Mouse (Mus musculus) limb, embryonic 10.5 days (tissue): ENCODE data around the gene Gjd2. TPM values are rescaled to one million over a fixed set of nuclear protein-coding genes. Genes with fewer than 3 reads are reported as not detected.

ENCODE experiments used
- DNase-seq: peaks from one replicate; pipeline ENCODE4 v3.0.0-alpha.2; 2017; ENCODE audit warnings: low spot score
- H3K27ac ChIP-seq: fragments of 300-500 bp; sonication (generic); 2 replicates; pipeline ENCODE4 v1.5.1; 2016; ENCODE audit warnings: mild to moderate bottlenecking
- H3K27me3 ChIP-seq: fragments of 300-500 bp; sonication (generic); 2 replicates; pipeline ENCODE4 v1.6.1; 2016; ENCODE audit warnings: low read depth, mild to moderate bottlenecking; ENCODE audit not compliant: poor library complexity, severe bottlenecking
- H3K36me3 ChIP-seq: fragments of 300-500 bp; sonication (generic); 2 replicates; pipeline ENCODE4 v1.6.1; 2016; ENCODE audit warnings: mild to moderate bottlenecking, moderate library complexity
- H3K4me1 ChIP-seq: fragments of 300-500 bp; sonication (generic); 2 replicates; pipeline ENCODE4 v1.6.1; 2016
- H3K4me3 ChIP-seq: fragments of 300-500 bp; sonication (generic); 2 replicates; pipeline ENCODE4 v1.5.1; 2016; ENCODE audit warnings: mild to moderate bottlenecking, moderate library complexity
- H3K9me3 ChIP-seq: fragments of 300-500 bp; sonication (generic); replicated peaks from 2 replicates; pipeline ENCODE4 v1.6.1; 2016; ENCODE audit warnings: mild to moderate bottlenecking
- WGBS: fragments of 180-500 bp; shearing (Covaris S2); methylation state at CpG from one replicate; pipeline ENCODE4 v1.1.7; 2016; 5-methylcytosine and 5-hydroxymethylcytosine counted together
- polyA plus RNA-seq: library from polyadenylated mRNA; unstranded; fragments of >200 nt; fragmentation: Nextera tagmentation; extraction: Ambion mirVana; gene quantifications from 2 replicates; pipeline ENCODE4 v1.2.1, GENCODE M21; 2016

Gene Gjd2
- polyA plus RNA-seq, 1 experiment from 2014 or later, result not detected

- H3K9me3 ChIP-seq, result no peaks in the 10 kb centered on the region
- H3K27ac ChIP-seq, result no peak overlapping the region
- no peak overlapping the region for H3K4me3 ChIP-seq
- no peak for DNase-seq
- no peaks in the 10 kb centered on the region for H3K4me1 ChIP-seq
- no peaks in the 10 kb centered on the region for H3K27me3 ChIP-seq
- H3K36me3 ChIP-seq, result no peaks in the 10 kb centered on the region
Observed at GRCm38 (mm10) chr2:113996930-113997329, 16.5 kb downstream of the Gjd2 start.

- Histone ChIP-seq H3K4me1 (no peaks in the 10 kb centered on the region), H3K27ac (no peak overlapping the region), H3K27me3 (no peaks in the 10 kb centered on the region), H3K36me3 (no peaks in the 10 kb centered on the region), H3K9me3 (no peaks in the 10 kb centered on the region), H3K4me3 (no peak overlapping the region)
- 84% methylated on average over 2 of the region's 2 CpGs for WGBS
- DNase-seq, result no peak
Observed at GRCm38 (mm10) chr2:113984890-113985289, 28.5 kb downstream of the Gjd2 start.

- Histone ChIP-seq H3K27me3 (no peaks in the 10 kb centered on the region), H3K27ac (no peak overlapping the region), H3K9me3 (no peaks in the 10 kb centered on the region), H3K4me1 (no peaks in the 10 kb centered on the region), H3K36me3 (no peaks in the 10 kb centered on the region), H3K4me3 (no peak overlapping the region)
- 75% methylated on average over 8 of the region's 8 CpGs for WGBS
- DNase-seq, result no peak
Observed at GRCm38 (mm10) chr2:113980664-113981063, 32.8 kb downstream of the Gjd2 start.

- Histone ChIP-seq H3K4me3 (no peak overlapping the region), H3K36me3 (no peaks in the 10 kb centered on the region), H3K4me1 (no peaks in the 10 kb centered on the region), H3K27me3 (no peaks in the 10 kb centered on the region), H3K27ac (no peak overlapping the region), H3K9me3 (no peaks in the 10 kb centered on the region)
- 73% methylated on average over 5 of the region's 5 CpGs for WGBS
- DNase-seq, result no peak
Observed at GRCm38 (mm10) chr2:113978151-113978771, 35.2 kb downstream of the Gjd2 start.

GRCm38 (mm10) chr2:113973950-113974349 is 39.5 kb downstream of the Gjd2 start:
- Histone ChIP-seq H3K27ac (no peak overlapping the region), H3K36me3 (no peaks in the 10 kb centered on the region), H3K4me1 (no peaks in the 10 kb centered on the region), H3K27me3 (no peaks in the 10 kb centered on the region), H3K9me3 (no peaks in the 10 kb centered on the region), H3K4me3 (no peak overlapping the region)
- no peak for DNase-seq
- 81% methylated on average over 7 of the region's 7 CpGs for WGBS

- 41% methylated on average over 4 of the region's 4 CpGs for WGBS
- Histone ChIP-seq H3K4me1 (no peaks in the 10 kb centered on the region), H3K27me3 (no peaks in the 10 kb centered on the region), H3K36me3 (no peaks in the 10 kb centered on the region), H3K4me3 (no peak overlapping the region), H3K27ac (no peak overlapping the region), H3K9me3 (no peaks in the 10 kb centered on the region)
- no peak for DNase-seq
Observed at GRCm38 (mm10) chr2:113966421-113966820, 47.0 kb downstream of the Gjd2 start.

Other genes starting within 250 kb of the Gjd2 start
- gene Scg5, start 184.5 kb downstream of the Gjd2 start, polyA plus RNA-seq, result 0.61 and 0.85 TPM in 2 replicates
- gene Arhgap11a, start 165.0 kb downstream of the Gjd2 start, polyA plus RNA-seq, result 34.8 and 40.7 TPM in 2 replicates
- gene Actc1, start 39.9 kb upstream of the Gjd2 start, polyA plus RNA-seq, result 9.9 and 27.4 TPM in 2 replicates
- 47.9 and 49.1 TPM in 2 replicates for gene Aqr, start 173.4 kb upstream of the Gjd2 start, polyA plus RNA-seq
- 2.9 and 3.0 TPM in 2 replicates for gene Zfp770, start 187.8 kb upstream of the Gjd2 start, polyA plus RNA-seq